Mouse (Mus musculus): ENCODE measurements around the gene Tmem268. TPM values are rescaled to one million over a fixed set of nuclear protein-coding genes. Genes with fewer than 3 reads are reported as not detected.

Tmem268 gene
- polyA plus RNA-seq, 1 experiment from 2014 or later: 17.3 TPM

DNA sequence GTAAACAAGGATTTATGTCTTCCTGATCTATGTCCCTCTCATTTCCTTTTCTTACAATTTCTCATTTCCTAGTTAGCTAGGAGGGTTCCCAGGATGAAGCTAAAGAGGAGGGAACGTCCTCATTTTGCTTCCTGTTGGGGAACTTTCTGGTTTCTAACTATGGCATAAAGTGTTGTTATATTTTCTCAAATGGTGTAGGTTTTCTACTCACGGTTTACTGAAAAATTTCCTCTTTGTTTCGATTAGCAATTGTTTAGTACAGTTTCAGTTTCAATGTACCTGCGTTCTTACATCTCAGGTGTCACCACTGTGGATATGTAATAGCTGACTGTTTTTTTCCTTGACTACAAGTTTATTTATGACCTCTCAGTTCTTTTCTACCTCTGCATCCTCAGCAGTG is 32.0 kb downstream of the Tmem268 start:
- no peaks in the 10 kb centered on the region for H3K36me3 ChIP-seq (replicated peaks; ENCODE audit: insufficient read depth, low read length)
- H3K4me1 ChIP-seq (ENCODE audit: insufficient read depth): peaks cover 10% of the 10 kb centered on the region; the same call in 1 of the 2 replicates
- H3K9me3 ChIP-seq (ENCODE audit: low read length): no peaks in the 10 kb centered on the region
- 43% methylated on average over 4 of the region's 4 CpGs for WGBS (ENCODE audit: insufficient replicate concordance)
- H3K4me2 ChIP-seq (ENCODE audit: low read depth, low read length): no peak overlapping the region
- H3K27me3 ChIP-seq (ENCODE audit: insufficient read depth, low read length): no peaks in the 10 kb centered on the region
- H3K9ac ChIP-seq (replicated peaks): no peak overlapping the region
- DNase-seq (no peak), ATAC-seq (no peak)
- no peak for TF ChIP-seq EP300 (IDR thresholded peaks at IDR 0.05; ENCODE audit: low read depth)
- TF ChIP-seq CTCF (IDR thresholded peaks at IDR 0.05; ENCODE audit: low read depth): no peak
- H3K27ac ChIP-seq (ENCODE audit: low read depth): no peak overlapping the region
- no peak overlapping the region for H3K4me3 ChIP-seq (ENCODE audit: low read depth, low read length)

DNA sequence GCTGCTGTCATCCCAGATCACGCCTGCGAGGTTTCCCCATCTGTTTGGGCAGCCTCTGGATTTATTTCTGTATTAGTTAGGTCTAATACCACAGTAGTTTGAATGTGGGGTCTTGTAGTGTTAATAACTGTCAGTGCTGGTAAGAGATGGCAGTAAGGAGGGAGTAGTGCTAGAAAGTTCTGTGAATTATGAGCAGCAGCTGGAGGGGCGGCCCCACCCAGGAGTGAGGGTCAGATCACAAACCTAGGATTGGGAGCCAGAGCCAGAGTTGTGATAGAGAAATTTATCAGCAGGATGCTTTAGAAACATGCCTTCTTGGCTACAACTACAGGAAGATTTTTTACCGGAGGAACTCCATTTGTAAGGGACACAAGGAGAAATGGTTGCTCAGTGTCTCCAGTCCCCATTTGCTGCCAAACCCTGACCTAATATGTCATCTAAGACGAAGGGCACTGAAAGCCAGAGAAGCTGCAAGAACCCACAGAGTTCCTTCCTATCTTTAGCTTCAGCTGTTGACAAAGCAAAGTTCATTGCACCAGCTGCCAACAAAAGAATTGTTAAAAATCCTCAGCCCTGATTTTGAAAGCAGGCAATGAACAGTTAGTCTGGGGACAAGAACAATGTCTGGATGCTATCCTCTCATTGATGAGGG is 36.0 kb downstream of the Tmem268 start:
- WGBS (ENCODE audit: insufficient replicate concordance): 59% methylated on average over 5 of the region's 5 CpGs
- Histone ChIP-seq H3K9me3 (ENCODE audit: low read length) (no peaks in the 10 kb centered on the region), H3K27me3 (ENCODE audit: insufficient read depth, low read length) (no peaks in the 10 kb centered on the region), H3K36me3 (replicated peaks; ENCODE audit: insufficient read depth, low read length) (no peaks in the 10 kb centered on the region), H3K4me3 (ENCODE audit: low read depth, low read length) (no peak overlapping the region), H3K9ac (replicated peaks) (no peak overlapping the region), H3K4me2 (ENCODE audit: low read depth, low read length) (no peak overlapping the region), H3K4me1 (ENCODE audit: insufficient read depth) (peaks cover 10% of the 10 kb centered on the region; the same call in 1 of the 2 replicates), H3K27ac (ENCODE audit: low read depth) (no peak overlapping the region)
- DNase-seq (no peak), ATAC-seq (no peak)
- TF ChIP-seq EP300 (IDR thresholded peaks at IDR 0.05; ENCODE audit: low read depth) (no peak), CTCF (IDR thresholded peaks at IDR 0.05; ENCODE audit: low read depth) (no peak)

DNA sequence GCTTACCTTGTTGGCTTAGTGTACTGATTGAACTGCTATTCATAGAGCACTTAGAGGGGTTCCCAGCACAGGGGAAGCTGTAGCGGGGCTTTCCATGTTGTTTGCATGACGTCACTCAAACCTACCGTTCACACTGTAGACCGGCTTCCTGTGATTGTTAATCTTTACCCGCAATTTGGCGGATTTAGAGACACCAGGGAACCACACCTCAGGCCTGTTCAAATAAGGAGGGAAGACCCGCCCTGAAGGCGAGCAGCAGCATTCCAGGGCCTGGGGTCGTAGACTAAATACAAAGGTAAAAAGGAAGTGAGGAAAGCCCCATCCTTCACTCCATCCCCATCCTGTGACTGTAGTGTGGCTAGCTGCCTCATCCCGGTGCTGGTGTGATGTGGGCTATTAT is 36.7 kb downstream of the Tmem268 start:
- Histone ChIP-seq H3K9ac (replicated peaks) (no peak overlapping the region), H3K4me3 (ENCODE audit: low read depth, low read length) (no peak overlapping the region), H3K4me2 (ENCODE audit: low read depth, low read length) (peak overlapping the region; percentile 1; the same call in 1 of the 2 replicates), H3K36me3 (replicated peaks; ENCODE audit: insufficient read depth, low read length) (no peaks in the 10 kb centered on the region), H3K27ac (ENCODE audit: low read depth) (no peak overlapping the region), H3K4me1 (ENCODE audit: insufficient read depth) (peaks cover 10% of the 10 kb centered on the region; the same call in 1 of the 2 replicates), H3K9me3 (ENCODE audit: low read length) (no peaks in the 10 kb centered on the region), H3K27me3 (ENCODE audit: insufficient read depth, low read length) (no peaks in the 10 kb centered on the region)
- ATAC-seq (no peak), DNase-seq (no peak)
- TF ChIP-seq EP300 (IDR thresholded peaks at IDR 0.05; ENCODE audit: low read depth): no peak
- TF ChIP-seq CTCF (IDR thresholded peaks at IDR 0.05; ENCODE audit: low read depth): no peak
- 29% methylated on average over 10 of the region's 10 CpGs for WGBS (ENCODE audit: insufficient replicate concordance)

DNA sequence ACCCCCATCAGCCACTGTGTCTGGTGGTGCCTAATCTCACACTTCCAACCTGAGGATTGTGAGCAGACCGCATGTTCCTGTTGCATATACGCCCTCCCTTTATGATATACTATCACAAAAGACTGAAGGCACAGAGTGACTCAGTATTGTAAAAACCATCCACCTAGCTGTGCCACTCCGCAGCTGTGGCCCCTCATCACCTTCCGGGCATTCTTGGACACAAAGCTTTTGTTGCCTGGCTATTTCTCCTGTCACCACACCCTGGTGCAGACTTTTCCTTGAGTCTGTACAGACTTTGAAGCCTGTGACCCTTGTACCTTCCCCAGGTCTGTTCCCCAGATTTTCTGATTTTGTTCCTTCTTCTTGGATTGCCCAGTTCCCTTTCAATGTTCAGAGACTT is 37.4 kb downstream of the Tmem268 start:
- peaks cover 10% of the 10 kb centered on the region; the same call in 1 of the 2 replicates for H3K4me1 ChIP-seq (ENCODE audit: insufficient read depth)
- H3K4me3 ChIP-seq (ENCODE audit: low read depth, low read length): no peak overlapping the region
- 81% methylated on average over 4 of the region's 4 CpGs for WGBS (ENCODE audit: insufficient replicate concordance)
- no peaks in the 10 kb centered on the region for H3K36me3 ChIP-seq (replicated peaks; ENCODE audit: insufficient read depth, low read length)
- H3K9me3 ChIP-seq (ENCODE audit: low read length): no peaks in the 10 kb centered on the region
- no peak for ATAC-seq
- DNase-seq: no peak
- TF ChIP-seq CTCF (IDR thresholded peaks at IDR 0.05; ENCODE audit: low read depth): no peak
- TF ChIP-seq EP300 (IDR thresholded peaks at IDR 0.05; ENCODE audit: low read depth): no peak
- H3K27me3 ChIP-seq (ENCODE audit: insufficient read depth, low read length): no peaks in the 10 kb centered on the region
- no peak overlapping the region for H3K9ac ChIP-seq (replicated peaks)
- H3K27ac ChIP-seq (ENCODE audit: low read depth): no peak overlapping the region
- H3K4me2 ChIP-seq (ENCODE audit: low read depth, low read length): no peak overlapping the region

DNA sequence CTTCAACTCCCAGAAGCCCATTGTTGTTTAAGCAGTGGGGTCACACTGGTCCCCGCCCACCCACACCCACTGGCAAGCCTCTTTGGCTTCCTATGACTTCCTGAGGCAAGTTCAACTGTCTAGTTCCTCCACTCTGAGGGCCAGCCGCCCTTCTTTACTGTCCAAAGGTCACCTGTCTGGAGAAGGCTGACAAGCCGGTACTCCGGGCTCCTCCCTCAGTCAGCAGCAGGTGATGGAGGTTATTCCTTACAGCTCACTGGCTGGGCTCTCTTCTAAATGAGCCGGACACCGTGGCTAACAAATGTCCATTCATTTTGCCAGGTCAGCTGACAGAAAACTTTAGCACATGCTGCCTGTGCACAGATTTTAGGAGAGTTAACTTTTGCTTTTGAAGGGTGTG is 42.2 kb downstream of the Tmem268 start:
- no peak overlapping the region for H3K27ac ChIP-seq (ENCODE audit: low read depth)
- 51% methylated on average over 6 of the region's 6 CpGs for WGBS (ENCODE audit: insufficient replicate concordance)
- TF ChIP-seq EP300 (IDR thresholded peaks at IDR 0.05; ENCODE audit: low read depth): no peak
- TF ChIP-seq CTCF (IDR thresholded peaks at IDR 0.05; ENCODE audit: low read depth): no peak
- H3K36me3 ChIP-seq (replicated peaks; ENCODE audit: insufficient read depth, low read length): no peaks in the 10 kb centered on the region
- H3K4me3 ChIP-seq (ENCODE audit: low read depth, low read length): no peak overlapping the region
- DNase-seq (no peak), ATAC-seq (no peak)
- no peaks in the 10 kb centered on the region for H3K4me1 ChIP-seq (ENCODE audit: insufficient read depth)
- H3K9me3 ChIP-seq (ENCODE audit: low read length): no peaks in the 10 kb centered on the region
- H3K27me3 ChIP-seq (ENCODE audit: insufficient read depth, low read length): no peaks in the 10 kb centered on the region
- H3K9ac ChIP-seq (replicated peaks): no peak overlapping the region
- no peak overlapping the region for H3K4me2 ChIP-seq (ENCODE audit: low read depth, low read length)

DNA sequence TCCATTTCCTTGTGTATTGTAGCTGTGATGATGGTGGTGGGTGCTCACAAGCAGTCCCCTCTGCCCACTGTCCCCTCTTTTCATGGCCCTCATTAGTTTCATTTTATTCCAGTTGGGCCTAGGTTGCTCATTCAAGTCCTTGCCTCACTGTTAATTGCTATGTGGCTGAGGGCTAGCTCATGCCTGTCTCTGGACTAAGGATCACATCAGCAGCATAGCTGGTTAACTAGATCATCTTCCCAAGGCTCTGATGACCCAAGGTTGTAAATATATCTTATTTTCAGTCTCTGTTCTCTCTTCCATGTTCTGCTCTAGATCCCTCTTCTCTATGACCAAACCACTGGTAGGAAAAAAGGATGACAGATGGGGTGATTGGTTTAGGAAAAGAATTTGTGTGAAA is 42.7 kb downstream of the Tmem268 start:
- no peak for DNase-seq
- no peaks in the 10 kb centered on the region for H3K9me3 ChIP-seq (ENCODE audit: low read length)
- no peak for ATAC-seq
- no peaks in the 10 kb centered on the region for H3K36me3 ChIP-seq (replicated peaks; ENCODE audit: insufficient read depth, low read length)
- TF ChIP-seq CTCF (IDR thresholded peaks at IDR 0.05; ENCODE audit: low read depth) (no peak), EP300 (IDR thresholded peaks at IDR 0.05; ENCODE audit: low read depth) (no peak)
- no peak overlapping the region for H3K9ac ChIP-seq (replicated peaks)
- H3K4me2 ChIP-seq (ENCODE audit: low read depth, low read length): no peak overlapping the region
- H3K4me3 ChIP-seq (ENCODE audit: low read depth, low read length): no peak overlapping the region
- H3K27me3 ChIP-seq (ENCODE audit: insufficient read depth, low read length): no peaks in the 10 kb centered on the region
- no peaks in the 10 kb centered on the region for H3K4me1 ChIP-seq (ENCODE audit: insufficient read depth)
- H3K27ac ChIP-seq (ENCODE audit: low read depth): no peak overlapping the region
